Mouse (Mus musculus): ENCODE measurements around the gene St6galnac6.

- no peak for TF ChIP-seq POLR2A (IDR thresholded peaks at IDR 0.05; ENCODE audit: low read depth, low read length)
- no peak for TF ChIP-seq CTCF (IDR thresholded peaks at IDR 0.05; ENCODE audit: borderline replicate concordance, insufficient read depth, low read length)
These were observed 35.0 kb downstream of the St6galnac6 start for GRCm38 (mm10) chr2:32634277-32635105.

Data from embryonic fibroblast, embryonic 13.5 days (primary cell).